Mouse (Mus musculus) kidney, postnatal 0 days (tissue): Measurements from ENCODE around the gene Kctd21. TPM values are rescaled to one million over a fixed set of nuclear protein-coding genes. Genes with fewer than 3 reads are reported as not detected.

Source experiments
- ATAC-seq: fragments of 200-750 bp; cut with Nextera tagmentation; replicated peaks from 2 replicates; pipeline ENCODE4 v1.8.0; 2017; ENCODE audit warnings: low read depth, moderate number of reproducible peaks, moderate TSS enrichment, moderate library complexity; ENCODE audit not compliant: low FRiP score
- DNase-seq: peaks from one replicate; pipeline ENCODE4 v3.0.0-alpha.2; 2016; ENCODE audit warnings: low spot score
- H3K27ac ChIP-seq: fragments of 300-500 bp; sonication (generic); 2 replicates; pipeline ENCODE4 v1.5.1; 2014; ENCODE audit warnings: mild to moderate bottlenecking
- H3K27me3 ChIP-seq: fragments of 300-500 bp; sonication (generic); 2 replicates; pipeline ENCODE4 v1.6.1; 2014; ENCODE audit warnings: low read length, mixed read lengths; ENCODE audit not compliant: insufficient read depth
- H3K36me3 ChIP-seq: fragments of 300-500 bp; sonication (generic); 2 replicates; pipeline ENCODE4 v1.6.1; 2014; ENCODE audit warnings: low read length, mixed read lengths; ENCODE audit not compliant: insufficient read depth
- H3K4me1 ChIP-seq: fragments of 300-500 bp; sonication (generic); replicated peaks from 2 replicates; pipeline ENCODE4 v1.6.1; 2014; ENCODE audit warnings: antibody characterized with exemption, low read length, mixed read lengths; ENCODE audit not compliant: insufficient read depth
- H3K4me2 ChIP-seq: fragments of 300-500 bp; sonication (generic); 2 replicates; pipeline ENCODE4 v1.6.1; 2014; ENCODE audit warnings: mild to moderate bottlenecking, low read length, moderate library complexity, mixed read lengths
- H3K4me3 ChIP-seq: fragments of 300-500 bp; sonication (generic); replicated peaks from 2 replicates; pipeline ENCODE4 v1.5.1; 2014; ENCODE audit warnings: low read depth, low read length
- H3K9ac ChIP-seq: fragments of 300-500 bp; sonication (generic); 2 replicates; pipeline ENCODE4 v1.6.1; 2014; ENCODE audit warnings: low read depth, low read length
- H3K9me3 ChIP-seq: fragments of 300-500 bp; sonication (generic); replicated peaks from 2 replicates; pipeline ENCODE4 v1.6.1; 2016; ENCODE audit warnings: low read length, inconsistent platforms, mixed read lengths
- CTCF ChIP-seq: IDR thresholded peaks from 2 replicates; pipeline ENCODE4 v1.5.1; 2016; ENCODE audit warnings: antibody characterized with exemption, low read depth, mild to moderate bottlenecking, moderate library complexity
- WGBS: fragments of 180-500 bp; shearing (Covaris S2); extraction: QIAGEN DNeasy Blood & Tissue Kit; methylation state at CpG from one replicate; pipeline ENCODE4 v1.1.7; 2014; 5-methylcytosine and 5-hydroxymethylcytosine counted together
- polyA plus RNA-seq: library from polyadenylated mRNA; unstranded; fragments of >200 nt; fragmentation: Nextera tagmentation; extraction: Ambion mirVana; gene quantifications from 2 replicates; pipeline ENCODE4 v1.2.1, GENCODE M21; 2015

Kctd21 gene
- polyA plus RNA-seq, 1 experiment from 2014 or later, result 2.0 TPM

- ATAC-seq (no peak), DNase-seq (no peak)
- H3K4me1 ChIP-seq, result no peaks in the 10 kb centered on the region
- H3K36me3 ChIP-seq, result peaks cover 54% of the 10 kb centered on the region; the same call in 1 of the 2 replicates
- WGBS, result 84% methylated on average over 8 of the region's 8 CpGs
- no peaks in the 10 kb centered on the region for H3K9me3 ChIP-seq
- H3K27ac ChIP-seq, result no peak overlapping the region
- TF ChIP-seq CTCF, result no peak
- no peak overlapping the region for H3K9ac ChIP-seq
- no peak overlapping the region for H3K4me2 ChIP-seq
- H3K4me3 ChIP-seq, result no peak overlapping the region
- H3K27me3 ChIP-seq, result no peaks in the 10 kb centered on the region
These were observed 30.8 kb upstream of the Kctd21 start for GRCm38 (mm10) chr7:97301321-97301720.

GRCm38 (mm10) chr7:97302261-97302660 is 29.9 kb upstream of the Kctd21 start:
- no peak for ATAC-seq
- no peaks in the 10 kb centered on the region for H3K27me3 ChIP-seq
- H3K9ac ChIP-seq, result no peak overlapping the region
- H3K27ac ChIP-seq, result no peak overlapping the region
- no peak overlapping the region for H3K4me2 ChIP-seq
- H3K4me3 ChIP-seq, result no peak overlapping the region
- no peak for DNase-seq
- H3K36me3 ChIP-seq, result peaks cover 58% of the 10 kb centered on the region; the same call in 1 of the 2 replicates
- no peaks in the 10 kb centered on the region for H3K4me1 ChIP-seq
- no peaks in the 10 kb centered on the region for H3K9me3 ChIP-seq
- no peak for TF ChIP-seq CTCF
- WGBS, result 82% methylated on average over 4 of the region's 4 CpGs

GRCm38 (mm10) chr7:97302876-97303275 is 29.3 kb upstream of the Kctd21 start:
- peaks cover 63% of the 10 kb centered on the region; the same call in 1 of the 2 replicates for H3K36me3 ChIP-seq
- 87% methylated on average over 4 of the region's 4 CpGs for WGBS
- no peak overlapping the region for H3K4me3 ChIP-seq
- H3K27ac ChIP-seq, result no peak overlapping the region
- no peak overlapping the region for H3K9ac ChIP-seq
- H3K27me3 ChIP-seq, result no peaks in the 10 kb centered on the region
- TF ChIP-seq CTCF, result no peak
- H3K9me3 ChIP-seq, result no peaks in the 10 kb centered on the region
- no peaks in the 10 kb centered on the region for H3K4me1 ChIP-seq
- ATAC-seq, result no peak
- H3K4me2 ChIP-seq, result no peak overlapping the region
- DNase-seq, result no peak

GRCm38 (mm10) chr7:97303614-97304013 is 28.5 kb upstream of the Kctd21 start:
- DNase-seq (no peak), ATAC-seq (no peak)
- no peaks in the 10 kb centered on the region for H3K9me3 ChIP-seq
- no peaks in the 10 kb centered on the region for H3K27me3 ChIP-seq
- no peak overlapping the region for H3K4me2 ChIP-seq
- H3K9ac ChIP-seq, result no peak overlapping the region
- H3K36me3 ChIP-seq, result peaks cover 70% of the 10 kb centered on the region
- no peak overlapping the region for H3K4me3 ChIP-seq
- WGBS, result 79% methylated on average over 2 of the region's 2 CpGs
- H3K4me1 ChIP-seq, result no peaks in the 10 kb centered on the region
- no peak overlapping the region for H3K27ac ChIP-seq
- TF ChIP-seq CTCF, result no peak

- Histone ChIP-seq H3K9me3 (no peaks in the 10 kb centered on the region), H3K27me3 (no peaks in the 10 kb centered on the region), H3K4me1 (no peaks in the 10 kb centered on the region), H3K9ac (no peak overlapping the region), H3K27ac (no peak overlapping the region), H3K4me3 (no peak overlapping the region), H3K4me2 (no peak overlapping the region), H3K36me3 (peaks cover 70% of the 10 kb centered on the region)
- DNase-seq (no peak), ATAC-seq (no peak)
- no peak for TF ChIP-seq CTCF
These were observed 27.7 kb upstream of the Kctd21 start for GRCm38 (mm10) chr7:97304471-97304870.

- ATAC-seq (no peak), DNase-seq (no peak)
- Histone ChIP-seq H3K9ac (no peak overlapping the region), H3K4me1 (no peaks in the 10 kb centered on the region), H3K36me3 (peaks cover 72% of the 10 kb centered on the region), H3K4me2 (no peak overlapping the region), H3K27ac (no peak overlapping the region), H3K9me3 (no peaks in the 10 kb centered on the region), H3K27me3 (no peaks in the 10 kb centered on the region), H3K4me3 (no peak overlapping the region)
- TF ChIP-seq CTCF, result no peak
- 88% methylated on average over 4 of the region's 4 CpGs for WGBS
These were observed 26.9 kb upstream of the Kctd21 start for GRCm38 (mm10) chr7:97305206-97305605.

- Histone ChIP-seq H3K4me1 (no peaks in the 10 kb centered on the region), H3K4me3 (no peak overlapping the region), H3K9ac (no peak overlapping the region), H3K36me3 (peaks cover 68% of the 10 kb centered on the region), H3K27me3 (no peaks in the 10 kb centered on the region), H3K9me3 (no peaks in the 10 kb centered on the region), H3K4me2 (no peak overlapping the region), H3K27ac (no peak overlapping the region)
- ATAC-seq (no peak), DNase-seq (no peak)
- 95% methylated on average over 2 of the region's 2 CpGs for WGBS
- no peak for TF ChIP-seq CTCF
These were observed 25.3 kb upstream of the Kctd21 start for GRCm38 (mm10) chr7:97306813-97307212.
